Mouse (Mus musculus): ENCODE data around the gene Nradd. TPM values are rescaled to one million over a fixed set of nuclear protein-coding genes. Genes with fewer than 3 reads are reported as not detected.

Gene Nradd
- polyA plus RNA-seq (2017; shearing (Covaris generic)): 2.4 TPM

DNA sequence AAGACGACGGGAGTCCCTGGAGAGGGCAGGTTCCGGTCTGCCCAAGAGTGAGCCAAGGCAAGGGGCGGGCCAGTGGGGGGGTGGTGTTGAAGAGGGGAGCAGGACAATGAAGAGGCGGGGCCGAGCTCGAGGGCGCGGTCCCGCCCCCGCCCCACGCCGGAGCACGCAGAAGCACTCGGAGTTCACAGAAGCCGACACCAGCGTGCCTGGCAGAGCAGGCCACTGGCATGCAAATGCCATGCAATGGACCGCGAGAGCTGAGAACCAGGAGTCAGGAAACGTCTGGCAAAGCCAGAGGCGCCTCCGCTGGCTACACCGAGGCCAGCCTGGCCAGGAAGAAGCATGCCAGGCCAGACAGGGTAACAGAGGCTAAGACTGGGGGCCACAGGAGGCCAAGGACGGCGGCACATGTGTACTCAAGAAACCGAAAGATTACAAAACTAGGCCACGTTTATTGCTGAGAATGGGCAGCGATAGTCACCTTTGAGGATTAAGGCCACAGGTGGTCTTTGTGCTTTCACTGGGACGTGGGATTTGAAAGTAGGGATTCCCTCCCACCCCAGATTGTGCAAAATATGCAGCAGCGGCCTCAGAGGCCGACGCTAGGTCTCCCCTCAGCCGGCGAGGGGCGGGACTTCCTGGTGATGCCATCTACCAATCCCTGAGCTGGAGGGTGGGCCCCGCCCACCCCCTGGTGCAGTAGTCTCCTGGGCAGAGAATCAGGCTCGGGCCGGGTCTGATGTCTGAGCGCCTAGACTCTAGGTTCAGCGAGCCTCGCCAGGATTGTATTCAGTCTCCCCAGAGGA is at the start of gene Nradd:
Gene Nradd (minus strand): TSS at position 92 of the 806 bp plus-strand sequence.

GRCm38 (mm10) chr9:110656249-110657221 is 32.3 kb upstream of the Nradd start, which contains the start of gene Ccdc12:
Gene Ccdc12 (plus strand): TSS chr9:110656503.

GRCm38 (mm10) chr9:110653655-110654461 is 29.6 kb upstream of the Nradd start, which contains the start of gene Nbeal2:
Gene Nbeal2 (minus strand): TSS chr9:110654161.

Other genes starting within 250 kb of the Nradd start
- 3.3 TPM for gene Ptpn23, start 216.2 kb downstream of the Nradd start, polyA plus RNA-seq (2017; shearing (Covaris generic))
- gene Ngp, start 204.7 kb downstream of the Nradd start, polyA plus RNA-seq (2017; shearing (Covaris generic)): not detected
- gene Klhl18, start 147.8 kb downstream of the Nradd start, polyA plus RNA-seq (2017; shearing (Covaris generic)): 12.2 TPM
- 0.57 TPM for gene Kif9, start 147.5 kb downstream of the Nradd start, polyA plus RNA-seq (2017; shearing (Covaris generic))
- gene Setd2, start 91.9 kb downstream of the Nradd start, polyA plus RNA-seq (2017; shearing (Covaris generic)): 25.9 TPM
- 32.7 TPM for gene Nbeal2, start 29.7 kb upstream of the Nradd start, polyA plus RNA-seq (2017; shearing (Covaris generic))
- 322 TPM for gene Ccdc12, start 32.1 kb upstream of the Nradd start, polyA plus RNA-seq (2017; shearing (Covaris generic))
- not detected for gene Myl3, start 117.4 kb upstream of the Nradd start, polyA plus RNA-seq (2017; shearing (Covaris generic))
- 0.12 TPM for gene Pth1r, start 122.7 kb upstream of the Nradd start, polyA plus RNA-seq (2017; shearing (Covaris generic))
- gene Prss42, start 173.7 kb upstream of the Nradd start, polyA plus RNA-seq (2017; shearing (Covaris generic)): not detected
- not detected for gene Prss44, start 189.5 kb upstream of the Nradd start, polyA plus RNA-seq (2017; shearing (Covaris generic))
- gene Prss43, start 202.2 kb upstream of the Nradd start, polyA plus RNA-seq (2017; shearing (Covaris generic)): not detected
- gene Prss45, start 210.1 kb upstream of the Nradd start, polyA plus RNA-seq (2017; shearing (Covaris generic)): not detected
- gene Prss46, start 220.1 kb upstream of the Nradd start, polyA plus RNA-seq (2017; shearing (Covaris generic)): not detected
- 0.31 TPM for gene Prss50, start 233.5 kb upstream of the Nradd start, polyA plus RNA-seq (2017; shearing (Covaris generic))

All from CD4-positive, CD25-positive, alpha-beta regulatory T cell, adult 9 weeks (primary cell).